Mouse (Mus musculus): ENCODE results near the gene Gimap4. TPM values are rescaled to one million over a fixed set of nuclear protein-coding genes. Genes with fewer than 3 reads are reported as not detected.
A peak's percentile ranks its signal among the peaks of the same experiment; 100 is the strongest.

The Gimap4 gene
- polyA plus RNA-seq (2016; fragmentation: Nextera tagmentation; extraction: Ambion mirVana): 9.6 and 10.1 TPM in 2 replicates

GRCm38 (mm10) chr6:48684319-48684718 is at the start of gene Gimap4:
Gene Gimap4, plus strand, starts transcription at chr6:48684549.
- H3K36me3 ChIP-seq: no peaks in the 10 kb centered on the region
- H3K4me3 ChIP-seq: no peak within 1 kb of the TSS
- 75% methylated on average over 5 of the region's 5 CpGs for WGBS
- H3K4me1 ChIP-seq: no peaks in the 10 kb centered on the region
- no peak within 1 kb of the TSS for H3K27ac ChIP-seq
- no peaks in the 10 kb centered on the region for H3K9me3 ChIP-seq (replicated peaks)
- no peak for DNase-seq (ENCODE audit: low spot score)
- H3K27me3 ChIP-seq (ENCODE audit: low read depth, poor library complexity, severe bottlenecking): no peaks in the 10 kb centered on the region

- peaks cover 20% of the 10 kb centered on the region for H3K4me1 ChIP-seq
- no peaks in the 10 kb centered on the region for H3K9me3 ChIP-seq (replicated peaks)
- H3K27ac ChIP-seq: no peak overlapping the region
- H3K4me3 ChIP-seq: no peak overlapping the region
- no peaks in the 10 kb centered on the region for H3K36me3 ChIP-seq
- no peak for DNase-seq (ENCODE audit: low spot score)
- WGBS: 90% methylated on average over 2 of the region's 2 CpGs
- H3K27me3 ChIP-seq (ENCODE audit: low read depth, poor library complexity, severe bottlenecking): peaks cover 27% of the 10 kb centered on the region
These were observed 49.2 kb upstream of the Gimap4 start for GRCm38 (mm10) chr6:48635105-48635504.

DNA sequence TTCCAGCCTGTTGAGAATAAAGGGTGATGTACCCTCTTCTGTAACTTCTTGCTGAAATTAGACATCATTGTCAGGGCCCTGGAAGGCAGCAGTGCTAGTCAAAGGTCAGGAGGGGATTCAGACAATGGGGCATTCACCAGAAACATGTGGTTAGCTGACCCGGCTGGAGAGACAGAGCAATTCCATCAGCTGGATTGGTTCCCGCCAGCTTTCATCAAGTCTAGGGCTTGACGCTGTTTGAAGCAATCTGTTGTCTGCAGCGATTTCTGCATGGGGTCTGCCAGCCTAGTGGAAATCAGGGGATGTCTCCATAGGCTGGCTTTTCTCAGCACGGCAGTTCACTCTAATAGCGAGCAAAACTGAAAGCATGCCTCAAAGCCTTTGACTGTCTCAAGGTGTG is 47.8 kb upstream of the Gimap4 start:
- no peaks in the 10 kb centered on the region for H3K36me3 ChIP-seq
- no peaks in the 10 kb centered on the region for H3K9me3 ChIP-seq (replicated peaks)
- no peak overlapping the region for H3K27ac ChIP-seq
- peaks cover 18% of the 10 kb centered on the region for H3K4me1 ChIP-seq
- 66% methylated on average over 6 of the region's 6 CpGs for WGBS
- no peak overlapping the region for H3K4me3 ChIP-seq
- H3K27me3 ChIP-seq (ENCODE audit: low read depth, poor library complexity, severe bottlenecking): peaks cover 13% of the 10 kb centered on the region; the same call in 1 of the 2 replicates
- no peak for DNase-seq (ENCODE audit: low spot score)

GRCm38 (mm10) chr6:48637811-48638500 is 46.4 kb upstream of the Gimap4 start:
- 78% methylated on average over 6 of the region's 6 CpGs for WGBS

DNA sequence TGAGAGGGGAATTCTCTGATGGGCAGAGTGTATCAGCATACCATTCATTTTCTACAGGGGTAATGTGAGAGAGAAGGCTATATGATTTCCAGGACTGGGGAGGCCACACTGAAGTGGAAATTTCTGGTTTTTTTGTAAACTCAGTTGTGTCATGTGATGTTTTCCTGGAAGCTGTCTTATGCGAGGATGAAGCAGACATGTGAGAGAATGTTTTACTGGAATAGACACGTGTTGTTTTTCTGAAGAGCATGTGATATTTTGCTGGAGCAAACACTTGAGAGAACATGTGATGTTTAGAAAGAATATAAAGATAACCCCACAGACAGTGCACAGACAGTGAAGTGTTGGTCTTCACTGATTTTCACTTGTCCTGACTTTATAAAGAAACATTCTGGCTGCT is 45.8 kb upstream of the Gimap4 start:
- Histone ChIP-seq H3K27ac (no peak overlapping the region), H3K9me3 (replicated peaks) (no peaks in the 10 kb centered on the region), H3K36me3 (no peaks in the 10 kb centered on the region), H3K4me3 (no peak overlapping the region), H3K4me1 (peaks cover 18% of the 10 kb centered on the region), H3K27me3 (ENCODE audit: low read depth, poor library complexity, severe bottlenecking) (0 out of 2 replicates have a peak, but pooled peaks cover 4% of the 10 kb centered on the region)
- DNase-seq (ENCODE audit: low spot score): no peak
- 82% methylated on average over 2 of the region's 2 CpGs for WGBS

More at GRCm38 (mm10) chr6:48637811-48638500, 46.4 kb upstream of the Gimap4 start:
- Histone ChIP-seq H3K4me3 (no peak overlapping the region), H3K27ac (peak overlapping the region; percentile 23; the same call in 1 of the 2 replicates), H3K36me3 (no peaks in the 10 kb centered on the region), H3K4me1 (peaks cover 18% of the 10 kb centered on the region), H3K27me3 (ENCODE audit: low read depth, poor library complexity, severe bottlenecking) (0 out of 2 replicates have a peak, but pooled peaks cover 4% of the 10 kb centered on the region), H3K9me3 (replicated peaks) (no peaks in the 10 kb centered on the region)
- no peak for DNase-seq (ENCODE audit: low spot score)

- Histone ChIP-seq H3K9me3 (replicated peaks) (no peaks in the 10 kb centered on the region), H3K4me1 (peaks cover 16% of the 10 kb centered on the region), H3K27ac (no peak overlapping the region), H3K4me3 (no peak overlapping the region), H3K36me3 (no peaks in the 10 kb centered on the region), H3K27me3 (ENCODE audit: low read depth, poor library complexity, severe bottlenecking) (no peaks in the 10 kb centered on the region)
- 73% methylated on average over 6 of the region's 6 CpGs for WGBS
- DNase-seq (ENCODE audit: low spot score): no peak
These were observed 43.0 kb upstream of the Gimap4 start for GRCm38 (mm10) chr6:48641391-48641790.

DNA sequence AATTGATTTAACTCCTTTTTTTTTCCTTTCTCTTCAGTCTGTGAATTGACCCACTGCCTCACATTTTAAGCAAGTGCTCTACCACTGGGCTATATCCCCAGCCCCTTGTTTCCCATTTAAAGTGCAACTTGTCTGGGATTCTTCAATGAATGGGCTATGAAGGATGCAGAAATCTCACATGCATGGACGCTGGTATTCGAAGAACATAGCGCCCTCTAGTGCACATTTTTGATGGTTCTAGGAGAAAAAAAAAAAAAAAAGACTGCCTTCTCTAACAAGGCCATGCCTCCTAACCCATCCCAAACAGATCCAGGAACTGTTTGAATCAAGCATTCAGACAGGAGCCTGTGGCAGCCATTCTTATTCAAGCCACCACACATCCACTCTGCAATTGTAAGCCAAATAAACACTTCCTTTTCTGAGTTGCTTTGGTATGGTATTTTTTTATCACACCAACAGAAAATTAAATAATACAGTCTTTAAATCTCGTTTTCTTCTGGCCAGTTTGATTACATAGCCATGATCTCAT is 41.5 kb upstream of the Gimap4 start:
- H3K27ac ChIP-seq: no peak overlapping the region
- 28% methylated on average over 4 of the region's 4 CpGs for WGBS

GRCm38 (mm10) chr6:48645660-48646308 is 38.6 kb upstream of the Gimap4 start:
- DNase-seq (ENCODE audit: low spot score): peak; percentile 74
- Histone ChIP-seq H3K4me1 (0 out of 2 replicates have a peak, but pooled peaks cover 3% of the 10 kb centered on the region), H3K9me3 (replicated peaks) (no peaks in the 10 kb centered on the region), H3K27me3 (ENCODE audit: low read depth, poor library complexity, severe bottlenecking) (no peaks in the 10 kb centered on the region), H3K4me3 (no peak overlapping the region), H3K27ac (no peak overlapping the region), H3K36me3 (no peaks in the 10 kb centered on the region)
- WGBS: 19% methylated on average over 12 of the region's 12 CpGs

More for the DNA sequence above, 41.5 kb upstream of the Gimap4 start:
- Histone ChIP-seq H3K4me1 (0 out of 2 replicates have a peak, but pooled peaks cover 8% of the 10 kb centered on the region), H3K36me3 (no peaks in the 10 kb centered on the region), H3K9me3 (replicated peaks) (no peaks in the 10 kb centered on the region), H3K4me3 (no peak overlapping the region), H3K27me3 (ENCODE audit: low read depth, poor library complexity, severe bottlenecking) (no peaks in the 10 kb centered on the region)
- no peak for DNase-seq (ENCODE audit: low spot score)

GRCm38 (mm10) chr6:48646309-48646690 is 38.0 kb upstream of the Gimap4 start:
- H3K36me3 ChIP-seq: no peaks in the 10 kb centered on the region
- no peak for DNase-seq (ENCODE audit: low spot score)
- no peaks in the 10 kb centered on the region for H3K9me3 ChIP-seq (replicated peaks)
- 87% methylated on average over 4 of the region's 4 CpGs for WGBS
- no peaks in the 10 kb centered on the region for H3K27me3 ChIP-seq (ENCODE audit: low read depth, poor library complexity, severe bottlenecking)
- no peak overlapping the region for H3K27ac ChIP-seq
- H3K4me1 ChIP-seq: 0 out of 2 replicates have a peak, but pooled peaks cover 3% of the 10 kb centered on the region
- no peak overlapping the region for H3K4me3 ChIP-seq

DNA sequence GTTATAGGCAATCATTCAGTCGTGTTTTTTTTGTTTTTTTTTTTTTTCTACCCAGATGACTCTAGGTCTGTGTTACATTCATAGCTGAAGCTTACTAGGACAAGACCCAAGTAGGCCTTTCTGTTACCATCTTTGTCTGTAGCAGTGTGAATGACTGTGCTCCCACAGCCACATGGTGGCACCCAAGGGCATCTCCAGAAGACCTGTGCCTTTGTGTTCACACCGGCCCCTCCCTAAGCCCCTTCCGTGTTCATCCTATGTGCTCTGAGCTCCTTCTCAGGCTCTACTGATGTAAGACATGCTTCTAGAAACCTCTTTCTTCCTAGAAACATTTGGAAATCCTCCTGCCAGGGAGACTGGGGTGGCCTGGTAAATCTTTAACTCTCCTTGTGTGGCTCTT is 37.4 kb upstream of the Gimap4 start, which contains the start of gene Gimap8:
Gimap8 (plus strand) TSS at position 240 of the 400 bp plus-strand sequence.
- 58% methylated on average over 3 of the region's 3 CpGs for WGBS

GRCm38 (mm10) chr6:48647611-48648010 is 36.7 kb upstream of the Gimap4 start:
- H3K4me3 ChIP-seq: no peak overlapping the region
- no peaks in the 10 kb centered on the region for H3K27me3 ChIP-seq (ENCODE audit: low read depth, poor library complexity, severe bottlenecking)
- H3K4me1 ChIP-seq: 0 out of 2 replicates have a peak, but pooled peaks cover 3% of the 10 kb centered on the region
- WGBS: 90% methylated on average over 2 of the region's 2 CpGs
- no peak for DNase-seq (ENCODE audit: low spot score)
- H3K9me3 ChIP-seq (replicated peaks): no peaks in the 10 kb centered on the region
- no peak overlapping the region for H3K27ac ChIP-seq
- no peaks in the 10 kb centered on the region for H3K36me3 ChIP-seq

More for the DNA sequence above, 37.4 kb upstream of the Gimap4 start, which contains the start of gene Gimap8:
- Histone ChIP-seq H3K9me3 (replicated peaks) (no peaks in the 10 kb centered on the region), H3K36me3 (no peaks in the 10 kb centered on the region), H3K4me3 (no peak within 1 kb of the TSS), H3K27ac (no peak within 1 kb of the TSS; the same call in 1 of the 2 replicates), H3K4me1 (0 out of 2 replicates have a peak, but pooled peaks cover 3% of the 10 kb centered on the region), H3K27me3 (ENCODE audit: low read depth, poor library complexity, severe bottlenecking) (no peaks in the 10 kb centered on the region)
- no peak for DNase-seq (ENCODE audit: low spot score)

DNA sequence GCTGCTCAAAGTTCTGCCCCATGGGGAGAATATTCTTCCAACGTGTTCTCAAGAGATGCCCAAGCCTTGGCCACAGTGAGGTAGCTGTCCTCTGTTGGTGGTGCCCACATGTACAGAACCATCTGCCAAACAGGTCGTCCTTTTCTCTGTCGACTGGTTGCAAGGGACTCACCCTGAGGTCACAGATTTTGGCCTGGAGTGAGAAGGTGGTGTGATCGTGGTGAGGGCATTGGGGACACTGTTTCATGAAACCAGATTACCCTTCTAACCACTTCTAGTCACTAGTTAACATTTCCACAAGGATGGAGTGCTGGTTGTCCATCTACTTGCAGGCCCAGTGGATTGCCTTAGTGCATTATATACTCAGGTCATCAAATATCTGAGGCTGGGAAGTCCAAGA is 35.6 kb upstream of the Gimap4 start:
- WGBS: 96% methylated on average over 4 of the region's 4 CpGs
- H3K27ac ChIP-seq: no peak overlapping the region
- no peak overlapping the region for H3K4me3 ChIP-seq
- H3K4me1 ChIP-seq: 0 out of 2 replicates have a peak, but pooled peaks cover 3% of the 10 kb centered on the region
- H3K27me3 ChIP-seq (ENCODE audit: low read depth, poor library complexity, severe bottlenecking): no peaks in the 10 kb centered on the region
- no peaks in the 10 kb centered on the region for H3K9me3 ChIP-seq (replicated peaks)
- H3K36me3 ChIP-seq: no peaks in the 10 kb centered on the region
- DNase-seq (ENCODE audit: low spot score): no peak

DNA sequence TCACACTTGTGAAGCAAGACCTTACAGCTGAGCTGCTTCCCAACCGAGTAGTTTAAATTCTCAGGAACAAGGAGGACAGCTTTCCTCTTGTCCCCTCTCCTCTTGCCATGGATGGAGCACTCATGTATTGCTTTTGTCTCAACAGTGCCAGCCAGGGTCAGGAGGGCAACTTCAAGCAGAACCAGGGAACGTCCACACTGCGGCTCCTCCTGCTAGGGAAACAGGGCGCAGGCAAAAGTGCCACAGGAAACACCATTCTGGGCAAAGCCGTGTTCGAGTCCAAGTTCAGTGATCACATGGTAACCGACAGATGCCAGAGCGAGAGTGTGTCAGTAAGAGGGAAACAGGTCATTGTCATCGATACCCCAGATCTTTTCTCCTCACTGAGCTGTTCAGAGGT is 34.3 kb upstream of the Gimap4 start:
- H3K4me1 ChIP-seq: 0 out of 2 replicates have a peak, but pooled peaks cover 3% of the 10 kb centered on the region
- H3K9me3 ChIP-seq (replicated peaks): no peaks in the 10 kb centered on the region
- H3K27me3 ChIP-seq (ENCODE audit: low read depth, poor library complexity, severe bottlenecking): no peaks in the 10 kb centered on the region
- no peaks in the 10 kb centered on the region for H3K36me3 ChIP-seq
- no peak overlapping the region for H3K27ac ChIP-seq
- DNase-seq (ENCODE audit: low spot score): no peak
- H3K4me3 ChIP-seq: no peak overlapping the region
- 89% methylated on average over 9 of the region's 9 CpGs for WGBS

Measured in limb, embryonic 10.5 days (tissue).